Mouse (Mus musculus) kidney, adult 2 months (tissue): Measurements from ENCODE around the gene Cemip.

Source experiments
- CTCF ChIP-seq: fragments of 200-500 bp; conservative IDR thresholded peaks from 2 replicates; pipeline ENCODE4 v1.5.1; 2011; ENCODE audit warnings: low read depth, mild to moderate bottlenecking, control low read depth, low read length, moderate library complexity, mixed read lengths; ENCODE audit not compliant: insufficient read depth, insufficient read length
- POLR2A ChIP-seq: fragments of 200-500 bp; IDR thresholded peaks from one replicate; pipeline ENCODE4 v1.6.1; 2011; ENCODE audit warnings: low read depth, low read length, control low read depth

DNA sequence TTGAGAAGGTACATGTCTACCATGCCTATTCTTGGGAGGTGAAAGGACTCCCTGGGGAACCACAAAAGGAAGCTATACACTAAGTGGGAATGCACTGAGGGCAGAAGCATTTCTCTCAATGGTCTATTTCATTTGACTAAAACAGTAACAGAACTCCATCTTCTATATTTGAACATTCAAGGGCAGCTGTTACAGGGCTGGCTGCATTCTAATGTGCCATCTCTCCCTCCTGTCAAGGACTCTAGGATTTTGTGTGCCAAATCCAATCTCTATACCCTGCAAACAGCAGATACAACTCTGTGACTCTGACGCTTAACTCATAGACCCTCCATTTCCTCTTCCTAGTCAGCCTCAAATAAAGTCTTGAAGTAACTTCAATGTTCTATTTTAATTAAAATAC lies 39.4 kb upstream of the Cemip start:
- TF ChIP-seq POLR2A (no peak), CTCF (no peak)
